Mouse (Mus musculus) lung, embryonic 14.5 days (tissue): Measurements from ENCODE around the gene Wdr83os. TPM values are rescaled to one million over a fixed set of nuclear protein-coding genes. Genes with fewer than 3 reads are reported as not detected.
"Not testable (repeated sequence)": the region's sequence is repeated elsewhere in the genome, so short reads cannot be mapped to it uniquely, and the experiment has no call there.

Source experiments
- ATAC-seq: fragments of 200-750 bp; cut with Nextera tagmentation; 2 replicates; pipeline ENCODE4 v1.8.0; 2017; ENCODE audit warnings: mild to moderate bottlenecking, moderate TSS enrichment, moderate library complexity; ENCODE audit not compliant: insufficient read depth
- DNase-seq: peaks from one replicate; pipeline ENCODE4 v3.0.0-alpha.2; 2015
- H3K27ac ChIP-seq: fragments of 300-500 bp; sonication (generic); 2 replicates; pipeline ENCODE4 v1.5.1; 2014; ENCODE audit warnings: low read depth, mild to moderate bottlenecking, moderate library complexity
- H3K27me3 ChIP-seq: fragments of 300-500 bp; sonication (generic); 2 replicates; pipeline ENCODE4 v1.6.1; 2014; ENCODE audit warnings: low read length, control low read depth; ENCODE audit not compliant: insufficient read depth
- H3K36me3 ChIP-seq: fragments of 300-500 bp; sonication (generic); 2 replicates; pipeline ENCODE4 v1.6.1; 2014; ENCODE audit warnings: control low read depth; ENCODE audit not compliant: insufficient read depth
- H3K4me1 ChIP-seq: fragments of 300-500 bp; sonication (generic); 2 replicates; pipeline ENCODE4 v1.6.1; 2014; ENCODE audit warnings: antibody characterized with exemption, control low read depth; ENCODE audit not compliant: insufficient read depth
- H3K4me2 ChIP-seq: fragments of 300-500 bp; sonication (generic); 2 replicates; pipeline ENCODE4 v1.6.1; 2014; ENCODE audit warnings: mild to moderate bottlenecking
- H3K4me3 ChIP-seq: fragments of 300-500 bp; sonication (generic); 2 replicates; pipeline ENCODE4 v1.5.1; 2014; ENCODE audit warnings: low read depth, low read length
- H3K9ac ChIP-seq: fragments of 300-500 bp; sonication (generic); 2 replicates; pipeline ENCODE4 v1.6.1; 2014
- H3K9me3 ChIP-seq: fragments of 300-500 bp; sonication (generic); 2 replicates; pipeline ENCODE4 v1.6.1; 2016; ENCODE audit warnings: low read depth, low read length, control low read depth
- CTCF ChIP-seq: IDR thresholded peaks from 2 replicates; pipeline ENCODE4 v1.5.1; 2016; ENCODE audit warnings: antibody characterized with exemption, low read depth
- WGBS: fragments of 180-500 bp; shearing (Covaris S2); extraction: QIAGEN DNeasy Blood & Tissue Kit; methylation state at CpG from one replicate; pipeline ENCODE4 v1.1.7; 2014; 5-methylcytosine and 5-hydroxymethylcytosine counted together
- polyA plus RNA-seq: library from polyadenylated mRNA; unstranded; fragments of >200 nt; fragmentation: Nextera tagmentation; extraction: Ambion mirVana; gene quantifications from 2 replicates; pipeline ENCODE4 v1.2.1, GENCODE M21; 2014

The Wdr83os gene
- polyA plus RNA-seq, 1 experiment from 2014 or later: 158 TPM

- Histone ChIP-seq H3K27me3 (no peaks in the 10 kb centered on the region), H3K36me3 (peaks cover 43% of the 10 kb centered on the region), H3K4me3 (no peak overlapping the region)
Observed at GRCm38 (mm10) chr8:85073041-85073612, 7.4 kb upstream of the Wdr83os start.

GRCm38 (mm10) chr8:85074167-85074566, 6.4 kb upstream of the Wdr83os start:
- peaks cover 6% of the 10 kb centered on the region; the same call in 1 of the 2 replicates for H3K4me1 ChIP-seq
- ATAC-seq: no peak
- H3K4me3 ChIP-seq: no peak overlapping the region
- H3K4me2 ChIP-seq: no peak overlapping the region
- H3K9me3 ChIP-seq: no peaks in the 10 kb centered on the region
- DNase-seq: no peak
- peaks cover 52% of the 10 kb centered on the region for H3K36me3 ChIP-seq
- no peak for TF ChIP-seq CTCF
- no peak overlapping the region for H3K27ac ChIP-seq
- WGBS: 75% methylated on average over 10 of the region's 10 CpGs
- no peak overlapping the region for H3K9ac ChIP-seq
- no peaks in the 10 kb centered on the region for H3K27me3 ChIP-seq

More at GRCm38 (mm10) chr8:85073041-85073612, 7.4 kb upstream of the Wdr83os start:
- TF ChIP-seq CTCF: no peak
- H3K27ac ChIP-seq: no peak overlapping the region
- H3K9me3 ChIP-seq: no peaks in the 10 kb centered on the region
- H3K9ac ChIP-seq: no peak overlapping the region
- no peak for DNase-seq
- WGBS: 86% methylated on average over 15 of the region's 15 CpGs
- H3K4me2 ChIP-seq: peak overlapping the region; percentile 81
- H3K4me1 ChIP-seq: peaks cover 6% of the 10 kb centered on the region; the same call in 1 of the 2 replicates
- ATAC-seq: no peak

GRCm38 (mm10) chr8:85074617-85075016, 5.9 kb upstream of the Wdr83os start:
- H3K9ac ChIP-seq: no peak overlapping the region
- WGBS: 87% methylated on average over 10 of the region's 10 CpGs
- peaks cover 8% of the 10 kb centered on the region; the same call in 1 of the 2 replicates for H3K4me1 ChIP-seq
- no peak for ATAC-seq
- TF ChIP-seq CTCF: no peak
- H3K27me3 ChIP-seq: no peaks in the 10 kb centered on the region
- no peak overlapping the region for H3K4me2 ChIP-seq
- H3K27ac ChIP-seq: no peak overlapping the region
- no peaks in the 10 kb centered on the region for H3K9me3 ChIP-seq
- peaks cover 52% of the 10 kb centered on the region for H3K36me3 ChIP-seq
- DNase-seq: no peak
- H3K4me3 ChIP-seq: no peak overlapping the region

GRCm38 (mm10) chr8:85076001-85076400, 4.5 kb upstream of the Wdr83os start:
- Histone ChIP-seq H3K4me3 (no peak overlapping the region), H3K27ac (no peak overlapping the region), H3K36me3 (peaks cover 52% of the 10 kb centered on the region), H3K9me3 (no peaks in the 10 kb centered on the region), H3K4me2 (no peak overlapping the region), H3K27me3 (no peaks in the 10 kb centered on the region), H3K4me1 (peaks cover 8% of the 10 kb centered on the region; the same call in 1 of the 2 replicates), H3K9ac (no peak overlapping the region)
- DNase-seq (peak; percentile 56), ATAC-seq (no peak)
- TF ChIP-seq CTCF: peak; percentile 61
- 71% methylated on average over 9 of the region's 9 CpGs for WGBS

GRCm38 (mm10) chr8:85076993-85077392, 3.5 kb upstream of the Wdr83os start:
- Histone ChIP-seq H3K27me3 (no peaks in the 10 kb centered on the region), H3K9ac (no peak overlapping the region), H3K36me3 (peaks cover 52% of the 10 kb centered on the region), H3K4me2 (no peak overlapping the region), H3K27ac (no peak overlapping the region), H3K4me1 (peaks cover 13% of the 10 kb centered on the region; the same call in 1 of the 2 replicates), H3K9me3 (no peaks in the 10 kb centered on the region), H3K4me3 (no peak overlapping the region)
- ATAC-seq (no peak), DNase-seq (peak; percentile 96)
- TF ChIP-seq CTCF: peak; percentile 99
- WGBS: 0% methylated on average over 2 of the region's 2 CpGs

- H3K36me3 ChIP-seq: peaks cover 36% of the 10 kb centered on the region
- no peak for DNase-seq
Observed at GRCm38 (mm10) chr8:85080214-85080531, 367 bp upstream of the Wdr83os start.

GRCm38 (mm10) chr8:85081216-85081555, 646 bp downstream of the Wdr83os start, which contains the start of gene Wdr83:
Gene Wdr83, minus strand, starts transcription at chr8:85081306.
- peak within 1 kb of the TSS; percentile 86 for H3K9ac ChIP-seq
- under 1% methylated on average over 9 of the region's 9 CpGs for WGBS
- peak; percentile 67 for ATAC-seq

More at GRCm38 (mm10) chr8:85080214-85080531, 367 bp upstream of the Wdr83os start:
- peak overlapping the region; percentile 80; the same call in 1 of the 2 replicates for H3K27ac ChIP-seq
- no peak for ATAC-seq
- 1% methylated on average over 25 of the region's 25 CpGs for WGBS
- no peak for TF ChIP-seq CTCF
- H3K4me1 ChIP-seq: peaks cover 13% of the 10 kb centered on the region
- peak overlapping the region; percentile 87 for H3K4me3 ChIP-seq
- peak overlapping the region; percentile 95 for H3K4me2 ChIP-seq
- H3K9me3 ChIP-seq: no peaks in the 10 kb centered on the region
- H3K27me3 ChIP-seq: no peaks in the 10 kb centered on the region
- H3K9ac ChIP-seq: peak overlapping the region; percentile 86

GRCm38 (mm10) chr8:85082169-85082568, 1.6 kb downstream of the Wdr83os start:
- H3K9me3 ChIP-seq, H3K27ac ChIP-seq, DNase-seq, ATAC-seq, H3K27me3 ChIP-seq, H3K9ac ChIP-seq: not testable (repeated sequence)
- Histone ChIP-seq H3K4me3 (peak overlapping the region; percentile 66; the same call in 1 of the 2 replicates), H3K36me3 (peaks cover 36% of the 10 kb centered on the region), H3K4me2 (peak overlapping the region; percentile 92), H3K4me1 (peaks cover 13% of the 10 kb centered on the region)
- WGBS: 85% methylated on average over 4 of the region's 4 CpGs

More at GRCm38 (mm10) chr8:85081216-85081555, 646 bp downstream of the Wdr83os start, which contains the start of gene Wdr83:
- peak; percentile 66 for DNase-seq
- Histone ChIP-seq H3K9me3 (no peaks in the 10 kb centered on the region), H3K36me3 (peaks cover 36% of the 10 kb centered on the region), H3K4me3 (peak within 1 kb of the TSS; percentile 87), H3K27me3 (no peaks in the 10 kb centered on the region), H3K27ac (peak within 1 kb of the TSS; percentile 80; the same call in 1 of the 2 replicates), H3K4me2 (peak within 1 kb of the TSS; percentile 95), H3K4me1 (peaks cover 13% of the 10 kb centered on the region)
- no peak for TF ChIP-seq CTCF
